Mouse (Mus musculus): ENCODE results near the gene Bfsp2. TPM values are rescaled to one million over a fixed set of nuclear protein-coding genes. Genes with fewer than 3 reads are reported as not detected.

The Bfsp2 gene
- polyA plus RNA-seq, 1 experiment = 2.1 TPM

DNA sequence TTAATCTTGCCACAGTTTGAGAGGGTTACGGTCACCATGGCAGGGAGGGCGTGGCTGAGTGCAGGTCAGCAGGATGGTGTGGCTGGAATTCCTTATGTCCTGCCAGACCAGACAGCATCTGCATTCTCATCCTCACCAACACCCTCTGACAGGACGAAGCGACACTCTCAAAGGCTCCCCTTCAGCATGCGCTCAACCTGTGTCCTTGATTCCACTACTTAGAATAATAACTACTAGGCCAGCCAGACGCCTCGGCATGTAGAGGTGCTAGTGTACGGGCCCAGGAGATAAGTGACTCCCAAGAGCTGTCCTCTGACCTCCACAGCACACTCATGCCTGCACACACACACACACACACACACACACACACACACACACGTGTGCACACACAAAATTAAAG lies 101.0 kb downstream of the Bfsp2 start:
- no peak for TF ChIP-seq CTCF (IDR thresholded peaks at IDR 0.05; ENCODE audit: borderline replicate concordance, extremely low read depth, insufficient read depth, insufficient read length)
- no peak for TF ChIP-seq POLR2A (IDR thresholded peaks at IDR 0.05; ENCODE audit: borderline replicate concordance, extremely low read depth, insufficient read depth, insufficient read length, poor library complexity, severe bottlenecking)

DNA sequence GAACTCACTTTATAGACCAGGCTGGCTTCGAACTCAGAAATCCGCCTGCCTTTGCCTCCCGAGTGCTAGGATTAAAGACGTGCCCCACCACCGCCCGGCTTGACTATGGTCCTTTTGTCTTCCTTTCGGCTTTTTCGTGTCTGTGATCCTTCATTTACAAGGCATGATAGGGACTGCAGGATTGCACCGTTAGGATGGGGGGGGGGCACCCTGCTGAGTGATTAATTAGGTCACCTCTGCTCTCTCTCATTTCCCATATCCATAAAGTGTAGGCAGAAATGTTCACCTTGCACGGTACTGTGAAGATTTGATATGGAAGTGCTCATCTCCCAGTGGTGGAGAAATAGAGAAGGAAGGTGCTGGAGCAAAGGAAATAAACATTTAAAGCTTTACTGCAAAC lies 101.5 kb downstream of the Bfsp2 start:
- TF ChIP-seq CTCF (IDR thresholded peaks at IDR 0.05; ENCODE audit: borderline replicate concordance, extremely low read depth, insufficient read depth, insufficient read length) (no peak), POLR2A (IDR thresholded peaks at IDR 0.05; ENCODE audit: borderline replicate concordance, extremely low read depth, insufficient read depth, insufficient read length, poor library complexity, severe bottlenecking) (no peak)
- no peak for DNase-seq (ENCODE audit: low read depth)

More for the DNA sequence above, 101.0 kb downstream of the Bfsp2 start:
- no peak for DNase-seq (ENCODE audit: low read depth)

- no peak for DNase-seq (ENCODE audit: low read depth)
- TF ChIP-seq POLR2A (IDR thresholded peaks at IDR 0.05; ENCODE audit: borderline replicate concordance, extremely low read depth, insufficient read depth, insufficient read length, poor library complexity, severe bottlenecking) (no peak), CTCF (IDR thresholded peaks at IDR 0.05; ENCODE audit: borderline replicate concordance, extremely low read depth, insufficient read depth, insufficient read length) (no peak)
These were observed 103.6 kb downstream of the Bfsp2 start for GRCm38 (mm10) chr9:103376346-103377320.

Other genes with a start within 250 kb of the Bfsp2 start
- gene Trf, start 250.0 kb downstream of the Bfsp2 start, polyA plus RNA-seq (2012; rRNA removed) = 10.2 and 19.0 TPM in 2 replicates
- 0.22 and 0.47 TPM in 2 replicates for gene 1300017J02Rik, start 175.3 kb downstream of the Bfsp2 start, polyA plus RNA-seq (2012; rRNA removed)
- 32.9 and 35.1 TPM in 2 replicates for gene Topbp1, start 175.2 kb downstream of the Bfsp2 start, polyA plus RNA-seq (2012; rRNA removed)
- gene Cdv3, start 114.6 kb downstream of the Bfsp2 start, polyA plus RNA-seq (2012; rRNA removed) = 56.8 and 85.3 TPM in 2 replicates